In the genomic region with DNA sequence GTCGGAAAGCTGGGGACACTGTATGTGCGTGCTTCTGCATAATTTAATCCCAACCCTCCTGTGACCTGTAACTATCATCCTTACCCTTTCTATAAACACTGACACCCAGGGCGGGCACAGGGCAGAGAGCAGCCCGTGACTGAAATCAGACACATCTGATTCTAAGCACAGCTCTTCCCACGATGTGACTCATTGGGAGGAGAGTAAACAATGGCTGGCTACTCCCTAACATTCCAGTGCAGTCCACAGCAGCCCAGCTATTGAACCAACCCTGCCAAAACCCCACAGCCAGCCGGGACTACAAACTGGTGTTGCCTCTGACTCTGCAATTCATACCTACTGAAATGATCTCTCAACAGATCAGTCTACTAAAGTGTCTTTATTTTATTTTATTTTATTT, we compare ENCODE assay signal across 16 mouse cellular contexts.
A peak's percentile ranks its signal among the peaks of the same experiment; 100 is the strongest.
DNase-seq lines count a peak whose midpoint lies in the region; ATAC-seq and TF ChIP-seq lines count a peak whose summit lies in the region.
"Had no signal": no experiment of that assay in that cellular context is flagged by ENCODE, and none has a peak within 500 bp of the region (broad histone marks: within the 10 kb centered on the region; RNA-seq: fewer than 3 reads in every experiment).

No protein-coding gene starts in this region.

- H3K27me3 ChIP-seq in hindbrain, embryonic 13.5 days, result no peaks in the 10 kb centered on the region
- no peaks in the 10 kb centered on the region for H3K27me3 ChIP-seq in hindbrain, embryonic 10.5 days (ENCODE audit: insufficient read depth, poor library complexity, severe bottlenecking)
- no peaks in the 10 kb centered on the region for H3K27me3 ChIP-seq in midbrain, embryonic 15.5 days (replicated peaks)
- H3K27me3 ChIP-seq in midbrain, embryonic 14.5 days (ENCODE audit: control insufficient read depth, insufficient read depth, low read length), result no peaks in the 10 kb centered on the region
- no peaks in the 10 kb centered on the region for H3K27me3 ChIP-seq in stomach, postnatal 0 days (ENCODE audit: control insufficient read depth, insufficient read depth, low read length)

- no peak for TF ChIP-seq EP300 in stomach, postnatal 0 days (optimal IDR thresholded peaks at IDR 0.05)

- no peak for DNase-seq in hindbrain, embryonic 10.5 days (ENCODE audit: low spot score)
- no peak for DNase-seq in midbrain, embryonic 14.5 days
- peak; percentile 62 for DNase-seq in adipocyte (ENCODE audit: low spot score)
- peak; percentile 46 for DNase-seq in stomach, postnatal 0 days (ENCODE audit: low spot score)
- no peak for DNase-seq in embryo, embryonic 11 days
- DNase-seq: cerebellum, adult 8-10 months; layer of hippocampus, adult 9-11 months; liver, postnatal 0 days; right cerebral cortex, postnatal 4 days had no signal

- TF ChIP-seq CTCF in stomach, postnatal 0 days (IDR thresholded peaks at IDR 0.05; ENCODE audit: low read depth), result no peak

- no peak overlapping the region for H3K4me3 ChIP-seq in hindbrain, embryonic 13.5 days
- no peak overlapping the region for H3K4me3 ChIP-seq in hindbrain, embryonic 10.5 days
- H3K4me3 ChIP-seq in midbrain, embryonic 15.5 days, result no peak overlapping the region
- no peak overlapping the region for H3K4me3 ChIP-seq in midbrain, embryonic 14.5 days (replicated peaks; ENCODE audit: low read depth, low read length)
- H3K4me3 ChIP-seq in stomach, postnatal 0 days (ENCODE audit: low read depth, low read length), result no peak overlapping the region
- H3K4me3 ChIP-seq: embryonic facial prominence, embryonic 10.5 days; forebrain, embryonic 10.5 days; limb, embryonic 10.5 days had no signal

- H3K36me3 ChIP-seq in hindbrain, embryonic 13.5 days, result no peaks in the 10 kb centered on the region
- no peaks in the 10 kb centered on the region for H3K36me3 ChIP-seq in hindbrain, embryonic 10.5 days
- H3K36me3 ChIP-seq in midbrain, embryonic 15.5 days (replicated peaks), result no peaks in the 10 kb centered on the region
- no peaks in the 10 kb centered on the region for H3K36me3 ChIP-seq in midbrain, embryonic 14.5 days (ENCODE audit: control insufficient read depth, insufficient read depth, low read length)
- no peaks in the 10 kb centered on the region for H3K36me3 ChIP-seq in stomach, postnatal 0 days (ENCODE audit: control insufficient read depth, insufficient read depth, low read length)
- H3K36me3 ChIP-seq: embryonic facial prominence, embryonic 10.5 days; forebrain, embryonic 10.5 days; limb, embryonic 10.5 days had no signal

- no peaks in the 10 kb centered on the region for H3K9me3 ChIP-seq in hindbrain, embryonic 13.5 days
- no peaks in the 10 kb centered on the region for H3K9me3 ChIP-seq in hindbrain, embryonic 10.5 days
- H3K9me3 ChIP-seq in midbrain, embryonic 15.5 days, result no peaks in the 10 kb centered on the region
- H3K9me3 ChIP-seq in midbrain, embryonic 14.5 days (ENCODE audit: control insufficient read depth, low read length), result no peaks in the 10 kb centered on the region
- H3K9me3 ChIP-seq in stomach, postnatal 0 days (ENCODE audit: control insufficient read depth, low read length), result no peaks in the 10 kb centered on the region
- H3K9me3 ChIP-seq: embryonic facial prominence, embryonic 10.5 days; forebrain, embryonic 10.5 days; limb, embryonic 10.5 days had no signal

- no peak overlapping the region for H3K9ac ChIP-seq in hindbrain, embryonic 13.5 days
- no peak overlapping the region for H3K9ac ChIP-seq in midbrain, embryonic 15.5 days
- no peak overlapping the region for H3K9ac ChIP-seq in midbrain, embryonic 14.5 days (replicated peaks; ENCODE audit: low read length)
- H3K9ac ChIP-seq in stomach, postnatal 0 days (ENCODE audit: low read length), result no peak overlapping the region
- H3K9ac ChIP-seq: liver, postnatal 0 days had no signal

- 73% methylated on average over 6 of the region's 6 CpGs for WGBS in hindbrain, embryonic 13.5 days
- 63% methylated on average over 6 of the region's 6 CpGs for WGBS in hindbrain, embryonic 10.5 days
- 70% methylated on average over 6 of the region's 6 CpGs for WGBS in midbrain, embryonic 15.5 days
- WGBS in midbrain, embryonic 14.5 days, result 67% methylated on average over 6 of the region's 6 CpGs
- 40% methylated on average over 6 of the region's 6 CpGs for WGBS in stomach, postnatal 0 days

- H3K4me2 ChIP-seq in hindbrain, embryonic 13.5 days, result no peak overlapping the region
- no peak overlapping the region for H3K4me2 ChIP-seq in midbrain, embryonic 15.5 days
- H3K4me2 ChIP-seq in midbrain, embryonic 14.5 days (ENCODE audit: low read length), result no peak overlapping the region
- H3K4me2 ChIP-seq in stomach, postnatal 0 days (replicated peaks; ENCODE audit: low read depth), result no peak overlapping the region
- H3K4me2 ChIP-seq: midbrain, embryonic 11.5 days had no signal

- ATAC-seq in hindbrain, embryonic 13.5 days (ENCODE audit: low FRiP score), result no peak
- no peak for ATAC-seq in midbrain, embryonic 15.5 days (replicated peaks)
- ATAC-seq in midbrain, embryonic 14.5 days (ENCODE audit: low FRiP score, low TSS enrichment), result no peak
- peak; percentile 89 for ATAC-seq in stomach, postnatal 0 days (ENCODE audit: low FRiP score, low TSS enrichment)
- ATAC-seq: inflammation-experienced regulatory T-cells, adult 6 months; liver, postnatal 0 days had no signal

- H3K27ac ChIP-seq in hindbrain, embryonic 13.5 days, result peak overlapping the region; percentile 76; the same call in 1 of the 2 replicates
- H3K27ac ChIP-seq in hindbrain, embryonic 10.5 days, result no peak overlapping the region
- 0 out of 2 replicates have a peak overlapping the region, but pooled peaks have one; percentile 71 for H3K27ac ChIP-seq in midbrain, embryonic 15.5 days
- H3K27ac ChIP-seq in midbrain, embryonic 14.5 days (replicated peaks; ENCODE audit: low read depth, low read length), result no peak overlapping the region
- no peak overlapping the region for H3K27ac ChIP-seq in stomach, postnatal 0 days (replicated peaks)
- H3K27ac ChIP-seq: embryonic facial prominence, embryonic 10.5 days; forebrain, embryonic 10.5 days; limb, embryonic 10.5 days had no signal

- H3K4me1 ChIP-seq in hindbrain, embryonic 13.5 days (replicated peaks), result peaks cover 34% of the 10 kb centered on the region
- peaks cover 18% of the 10 kb centered on the region for H3K4me1 ChIP-seq in hindbrain, embryonic 10.5 days (replicated peaks)
- peaks cover 24% of the 10 kb centered on the region for H3K4me1 ChIP-seq in midbrain, embryonic 15.5 days
- H3K4me1 ChIP-seq in midbrain, embryonic 14.5 days (ENCODE audit: control insufficient read depth, insufficient read depth, low read length), result peaks cover 21% of the 10 kb centered on the region
- no peaks in the 10 kb centered on the region for H3K4me1 ChIP-seq in stomach, postnatal 0 days (replicated peaks; ENCODE audit: control insufficient read depth, insufficient read depth)

Comparison
In these comparisons a context has a peak if more than half of its experiments do, and no peak if none do; other contexts are left out.
1. H3K27ac ChIP-seq: peak in hindbrain, embryonic 13.5 days (single experiment) and midbrain, embryonic 15.5 days (single experiment); none in hindbrain, embryonic 10.5 days (single experiment), midbrain, embryonic 14.5 days (single experiment) and stomach, postnatal 0 days (single experiment).
2. DNase-seq: peak in adipocyte (single experiment) and stomach, postnatal 0 days (single experiment); none in hindbrain, embryonic 10.5 days (single experiment), midbrain, embryonic 14.5 days (single experiment) and embryo, embryonic 11 days (single experiment).